Mouse (Mus musculus) limb, embryonic 10.5 days (tissue): ENCODE measurements around the gene Nrxn2. TPM values are rescaled to one million over a fixed set of nuclear protein-coding genes. Genes with fewer than 3 reads are reported as not detected.

Source experiments
- DNase-seq: peaks from one replicate; pipeline ENCODE4 v3.0.0-alpha.2; 2017; ENCODE audit warnings: low spot score
- H3K27ac ChIP-seq: fragments of 300-500 bp; sonication (generic); 2 replicates; pipeline ENCODE4 v1.5.1; 2016; ENCODE audit warnings: mild to moderate bottlenecking
- H3K27me3 ChIP-seq: fragments of 300-500 bp; sonication (generic); 2 replicates; pipeline ENCODE4 v1.6.1; 2016; ENCODE audit warnings: low read depth, mild to moderate bottlenecking; ENCODE audit not compliant: poor library complexity, severe bottlenecking
- H3K36me3 ChIP-seq: fragments of 300-500 bp; sonication (generic); 2 replicates; pipeline ENCODE4 v1.6.1; 2016; ENCODE audit warnings: mild to moderate bottlenecking, moderate library complexity
- H3K4me1 ChIP-seq: fragments of 300-500 bp; sonication (generic); 2 replicates; pipeline ENCODE4 v1.6.1; 2016
- H3K4me3 ChIP-seq: fragments of 300-500 bp; sonication (generic); 2 replicates; pipeline ENCODE4 v1.5.1; 2016; ENCODE audit warnings: mild to moderate bottlenecking, moderate library complexity
- H3K9me3 ChIP-seq: fragments of 300-500 bp; sonication (generic); replicated peaks from 2 replicates; pipeline ENCODE4 v1.6.1; 2016; ENCODE audit warnings: mild to moderate bottlenecking
- WGBS: fragments of 180-500 bp; shearing (Covaris S2); methylation state at CpG from one replicate; pipeline ENCODE4 v1.1.7; 2016; 5-methylcytosine and 5-hydroxymethylcytosine counted together
- polyA plus RNA-seq: library from polyadenylated mRNA; unstranded; fragments of >200 nt; fragmentation: Nextera tagmentation; extraction: Ambion mirVana; gene quantifications from 2 replicates; pipeline ENCODE4 v1.2.1, GENCODE M21; 2016

The Nrxn2 gene
- polyA plus RNA-seq, 1 experiment from 2014 or later, result 1.5 TPM

DNA sequence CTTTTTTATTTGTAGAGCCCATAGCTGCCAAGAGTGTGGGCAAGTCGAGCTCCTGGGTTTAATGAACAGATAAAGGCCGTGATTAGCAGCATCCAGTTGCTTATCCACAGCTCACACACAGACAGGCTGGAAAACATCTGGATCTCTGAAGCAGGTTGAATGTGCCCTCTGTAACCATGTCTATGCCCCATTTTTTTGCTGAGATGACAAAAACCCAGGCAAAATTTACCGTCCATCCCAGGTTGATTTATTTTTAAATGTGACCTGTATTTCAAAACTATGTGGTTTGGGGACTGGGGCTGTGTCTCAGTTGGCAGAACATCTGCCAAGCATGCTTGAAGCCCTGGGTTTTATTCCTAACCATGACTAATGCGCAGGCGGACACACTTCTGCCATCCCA lies 9.4 kb upstream of the Nrxn2 start:
- peaks cover 15% of the 10 kb centered on the region for H3K4me1 ChIP-seq
- peaks cover 36% of the 10 kb centered on the region for H3K27me3 ChIP-seq
- H3K27ac ChIP-seq, result no peak overlapping the region
- DNase-seq, result no peak
- H3K9me3 ChIP-seq, result no peaks in the 10 kb centered on the region
- no peaks in the 10 kb centered on the region for H3K36me3 ChIP-seq
- no peak overlapping the region for H3K4me3 ChIP-seq
- 84% methylated on average over 5 of the region's 5 CpGs for WGBS

GRCm38 (mm10) chr19:6409936-6410335 lies 8.6 kb upstream of the Nrxn2 start:
- H3K27me3 ChIP-seq, result peaks cover 36% of the 10 kb centered on the region
- peaks cover 15% of the 10 kb centered on the region for H3K4me1 ChIP-seq
- WGBS, result 86% methylated on average over 5 of the region's 5 CpGs
- no peak for DNase-seq
- H3K9me3 ChIP-seq, result no peaks in the 10 kb centered on the region
- no peaks in the 10 kb centered on the region for H3K36me3 ChIP-seq
- H3K4me3 ChIP-seq, result no peak overlapping the region
- no peak overlapping the region for H3K27ac ChIP-seq

DNA sequence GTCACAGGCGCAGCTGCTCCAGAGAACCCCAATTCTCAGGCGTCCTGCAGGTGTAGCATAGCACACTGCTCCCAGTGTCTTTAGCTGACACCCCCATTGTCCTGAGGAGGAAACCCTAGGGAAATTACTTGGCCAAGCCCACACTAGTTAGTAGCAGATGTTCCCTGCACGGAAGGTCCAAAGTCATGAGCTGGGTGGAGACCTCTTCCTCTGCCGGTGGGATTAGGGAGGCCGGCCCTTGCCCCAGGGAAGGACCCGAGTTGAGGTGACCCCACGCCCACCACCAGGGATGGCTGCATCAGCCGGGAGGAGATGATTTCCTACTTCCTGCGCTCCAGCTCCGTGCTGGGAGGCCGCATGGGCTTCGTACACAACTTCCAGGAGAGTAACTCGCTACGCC lies 5.7 kb upstream of the Nrxn2 start:
- no peak for DNase-seq
- Histone ChIP-seq H3K4me1 (peaks cover 37% of the 10 kb centered on the region), H3K9me3 (no peaks in the 10 kb centered on the region), H3K27me3 (peaks cover 62% of the 10 kb centered on the region), H3K27ac (peak overlapping the region; percentile 7; the same call in 1 of the 2 replicates), H3K36me3 (no peaks in the 10 kb centered on the region), H3K4me3 (0 out of 2 replicates have a peak overlapping the region, but pooled peaks have one; percentile 2)
- WGBS, result 60% methylated on average over 14 of the region's 14 CpGs

- no peak overlapping the region for H3K4me3 ChIP-seq
- DNase-seq, result no peak
- peaks cover 44% of the 10 kb centered on the region for H3K4me1 ChIP-seq
- peaks cover 80% of the 10 kb centered on the region for H3K27me3 ChIP-seq
- H3K27ac ChIP-seq, result peak overlapping the region; percentile 1; the same call in 1 of the 2 replicates
- no peaks in the 10 kb centered on the region for H3K9me3 ChIP-seq
- WGBS, result 52% methylated on average over 6 of the region's 6 CpGs
- no peaks in the 10 kb centered on the region for H3K36me3 ChIP-seq
Observed at GRCm38 (mm10) chr19:6415454-6415853, 3.1 kb upstream of the Nrxn2 start.

DNA sequence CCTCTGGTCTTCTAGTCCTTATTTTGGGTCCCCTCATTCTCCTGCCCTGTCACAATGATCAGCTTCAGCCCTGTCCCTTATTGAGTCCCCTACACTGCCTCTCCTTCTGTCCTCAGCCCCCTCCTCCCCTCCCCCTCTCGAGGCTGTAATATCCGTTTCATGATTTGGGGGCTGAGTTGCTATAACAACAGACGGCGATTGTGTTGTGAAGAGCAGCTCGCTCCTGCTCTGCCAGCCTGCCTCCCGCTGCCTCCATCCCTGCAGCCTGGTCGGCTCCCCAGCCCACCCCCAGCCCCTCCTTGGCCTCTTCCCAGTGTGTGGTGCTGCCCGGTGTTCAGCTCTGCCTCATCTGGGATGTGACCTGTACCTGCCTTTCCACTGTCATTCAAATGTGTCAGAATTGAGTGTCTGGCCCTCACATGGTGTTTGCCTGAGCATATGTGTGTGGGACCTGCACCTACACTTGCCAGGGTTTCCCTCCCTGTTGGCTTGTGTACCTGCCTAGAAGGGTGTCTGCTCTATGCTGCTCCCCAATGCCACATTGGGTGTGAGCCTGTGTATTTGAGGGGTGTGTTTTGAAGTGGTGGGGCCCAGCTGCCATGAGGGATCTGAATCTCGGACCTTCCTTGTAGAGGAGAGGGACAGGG lies 2.3 kb upstream of the Nrxn2 start:
- H3K4me3 ChIP-seq, result peak overlapping the region; percentile 13; the same call in 1 of the 2 replicates
- H3K4me1 ChIP-seq, result peaks cover 44% of the 10 kb centered on the region
- H3K27ac ChIP-seq, result peak overlapping the region; percentile 1; the same call in 1 of the 2 replicates
- DNase-seq, result no peak
- no peaks in the 10 kb centered on the region for H3K36me3 ChIP-seq
- H3K27me3 ChIP-seq, result peaks cover 88% of the 10 kb centered on the region
- 13% methylated on average over 9 of the region's 9 CpGs for WGBS
- no peaks in the 10 kb centered on the region for H3K9me3 ChIP-seq

- H3K4me3 ChIP-seq, result no peak overlapping the region
- peaks cover 44% of the 10 kb centered on the region for H3K4me1 ChIP-seq
- no peaks in the 10 kb centered on the region for H3K36me3 ChIP-seq
- no peak for DNase-seq
- peaks cover 97% of the 10 kb centered on the region for H3K27me3 ChIP-seq
- H3K9me3 ChIP-seq, result no peaks in the 10 kb centered on the region
- H3K27ac ChIP-seq, result no peak overlapping the region
- WGBS, result 65% methylated on average over 12 of the region's 12 CpGs
Observed at GRCm38 (mm10) chr19:6416894-6417761, 1.4 kb upstream of the Nrxn2 start.

GRCm38 (mm10) chr19:6418984-6419692 lies 607 bp downstream of the Nrxn2 start:
- Histone ChIP-seq H3K27me3 (peaks cover 99% of the 10 kb centered on the region), H3K27ac (0 out of 2 replicates have a peak overlapping the region, but pooled peaks have one; percentile 70), H3K36me3 (no peaks in the 10 kb centered on the region), H3K4me3 (peak overlapping the region; percentile 61), H3K4me1 (peaks cover 41% of the 10 kb centered on the region), H3K9me3 (no peaks in the 10 kb centered on the region)
- WGBS, result 9% methylated on average over 23 of the region's 23 CpGs
- DNase-seq, result no peak

DNA sequence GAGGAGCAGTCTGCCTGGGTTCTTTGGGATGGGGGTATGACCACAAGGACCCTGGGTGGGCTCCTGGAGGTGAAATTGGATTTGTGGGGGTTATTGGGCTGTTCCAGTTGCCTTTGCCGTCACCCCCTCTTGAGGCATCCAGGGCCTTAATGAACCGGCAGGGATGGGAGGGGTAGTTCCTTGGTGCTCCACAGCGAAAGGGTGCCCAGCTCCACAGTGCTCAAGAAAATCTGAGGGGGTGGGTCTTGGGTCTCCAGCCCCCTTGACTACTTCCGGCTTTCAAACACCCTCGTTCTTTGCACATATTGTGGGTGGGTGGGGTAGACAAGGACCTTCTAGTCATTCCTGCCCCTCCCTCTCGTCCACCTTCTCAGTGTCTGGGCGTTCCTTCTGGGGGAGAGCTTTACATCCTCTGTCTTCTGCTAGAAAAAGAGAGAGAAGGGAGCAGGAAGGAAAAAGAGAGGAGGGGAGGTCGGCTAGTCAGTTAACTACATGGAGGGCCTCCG lies 1.3 kb downstream of the Nrxn2 start:
- Histone ChIP-seq H3K9me3 (no peaks in the 10 kb centered on the region), H3K36me3 (no peaks in the 10 kb centered on the region), H3K4me1 (peaks cover 41% of the 10 kb centered on the region), H3K27me3 (peaks cover 99% of the 10 kb centered on the region), H3K4me3 (no peak overlapping the region), H3K27ac (no peak overlapping the region)
- 63% methylated on average over 9 of the region's 9 CpGs for WGBS
- DNase-seq, result no peak

- Histone ChIP-seq H3K9me3 (no peaks in the 10 kb centered on the region), H3K27ac (no peak overlapping the region), H3K4me1 (peaks cover 35% of the 10 kb centered on the region), H3K27me3 (peaks cover 99% of the 10 kb centered on the region), H3K4me3 (no peak overlapping the region), H3K36me3 (no peaks in the 10 kb centered on the region)
- WGBS, result 61% methylated on average over 19 of the region's 19 CpGs
- DNase-seq, result no peak
Observed at GRCm38 (mm10) chr19:6420481-6421210, 2.1 kb downstream of the Nrxn2 start.

GRCm38 (mm10) chr19:6421211-6421590 lies 2.7 kb downstream of the Nrxn2 start:
- H3K36me3 ChIP-seq, result no peaks in the 10 kb centered on the region
- WGBS, result 78% methylated on average over 9 of the region's 9 CpGs
- peaks cover 100% of the 10 kb centered on the region for H3K27me3 ChIP-seq
- H3K4me3 ChIP-seq, result no peak overlapping the region
- peaks cover 29% of the 10 kb centered on the region for H3K4me1 ChIP-seq
- no peak overlapping the region for H3K27ac ChIP-seq
- H3K9me3 ChIP-seq, result no peaks in the 10 kb centered on the region
- DNase-seq, result no peak

DNA sequence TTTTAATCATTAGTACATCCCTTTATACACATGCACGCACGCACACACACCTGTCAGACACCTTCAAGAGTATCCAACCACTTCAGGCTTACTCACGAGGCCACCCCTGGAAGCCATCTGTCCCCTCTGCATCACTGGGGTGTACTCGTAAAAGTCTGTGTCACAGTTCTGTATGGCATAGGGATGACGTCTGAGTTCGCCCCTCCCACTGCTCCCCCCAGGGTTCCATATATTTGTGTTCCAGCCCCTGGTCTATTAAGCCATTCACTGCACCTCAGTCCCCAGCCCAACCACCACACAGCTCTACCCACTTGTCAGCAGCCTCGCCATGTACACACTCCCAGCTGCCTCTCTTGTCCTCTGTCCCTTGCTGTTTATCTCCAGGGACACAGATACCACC lies 3.5 kb downstream of the Nrxn2 start:
- no peak overlapping the region for H3K4me3 ChIP-seq
- H3K9me3 ChIP-seq, result no peaks in the 10 kb centered on the region
- no peak overlapping the region for H3K27ac ChIP-seq
- DNase-seq, result no peak
- H3K4me1 ChIP-seq, result peaks cover 21% of the 10 kb centered on the region
- no peaks in the 10 kb centered on the region for H3K36me3 ChIP-seq
- WGBS, result 81% methylated on average over 7 of the region's 7 CpGs
- peaks cover 100% of the 10 kb centered on the region for H3K27me3 ChIP-seq

DNA sequence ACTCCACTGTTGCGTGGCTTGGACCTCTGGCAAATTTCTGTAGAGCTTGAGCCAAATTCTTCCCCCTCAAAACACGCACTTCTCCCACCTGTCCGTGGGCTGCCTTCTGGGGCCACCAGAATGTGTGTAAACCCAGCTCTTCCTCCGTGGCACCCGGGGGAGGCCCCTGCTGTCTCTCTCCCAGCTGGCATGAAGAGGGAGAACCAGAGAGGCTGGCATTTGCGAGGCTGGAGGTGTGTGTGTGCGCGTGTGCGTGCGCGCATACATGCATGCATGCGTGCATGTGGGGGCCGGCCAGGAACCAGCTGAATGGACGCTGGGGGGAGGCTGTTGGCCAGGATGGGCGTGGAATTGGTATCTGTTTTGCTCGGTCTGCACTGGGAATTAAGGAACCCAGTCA lies 4.7 kb downstream of the Nrxn2 start:
- H3K27ac ChIP-seq, result no peak overlapping the region
- H3K36me3 ChIP-seq, result no peaks in the 10 kb centered on the region
- no peaks in the 10 kb centered on the region for H3K9me3 ChIP-seq
- no peak for DNase-seq
- 89% methylated on average over 16 of the region's 16 CpGs for WGBS
- H3K27me3 ChIP-seq, result peaks cover 100% of the 10 kb centered on the region
- H3K4me3 ChIP-seq, result no peak overlapping the region
- H3K4me1 ChIP-seq, result peaks cover 23% of the 10 kb centered on the region
